ENCODE assay signal across 10 mouse cellular contexts in the genomic region with DNA sequence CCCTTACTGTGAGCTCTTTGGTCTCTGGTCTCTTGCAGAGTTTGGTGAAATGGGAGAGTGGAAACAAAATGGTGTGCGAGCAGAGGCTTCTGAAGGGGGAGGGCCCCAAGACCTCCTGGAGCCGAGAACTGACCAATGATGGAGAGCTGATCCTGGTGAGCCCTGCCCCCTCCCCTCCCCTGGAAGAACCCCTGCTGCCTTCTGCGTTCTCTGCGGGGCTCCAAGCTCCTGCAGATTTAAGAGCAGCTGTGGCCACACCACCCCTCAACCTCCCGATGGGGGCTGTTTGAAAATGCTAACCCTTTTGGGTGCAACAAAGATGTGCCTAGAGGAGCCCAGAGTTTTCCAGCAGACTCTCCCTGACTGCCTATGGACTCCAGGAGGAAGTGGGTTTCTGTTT. TPM values are rescaled to one million over a fixed set of nuclear protein-coding genes. Genes with fewer than 3 reads are reported as not detected.
DNase-seq lines count a peak whose midpoint lies in the region; ATAC-seq lines count a peak whose summit lies in the region.
"Had no signal": no experiment of that assay in that cellular context is flagged by ENCODE, and none has a peak within 500 bp of the region (broad histone marks: within the 10 kb centered on the region; RNA-seq: fewer than 3 reads in every experiment).

No protein-coding gene starts in this region.

- peaks cover 26% of the 10 kb centered on the region for H3K27me3 ChIP-seq in kidney, embryonic 15.5 days
- 0 out of 2 replicates have a peak, but pooled peaks cover 4% of the 10 kb centered on the region for H3K27me3 ChIP-seq in forebrain, embryonic 12.5 days
- no peaks in the 10 kb centered on the region for H3K27me3 ChIP-seq in limb, embryonic 11.5 days (ENCODE audit: control insufficient read depth, insufficient read depth, low read length)
- H3K27me3 ChIP-seq in neural tube, embryonic 12.5 days (replicated peaks) = no peaks in the 10 kb centered on the region

- H3K4me1 ChIP-seq in kidney, embryonic 15.5 days = peaks cover 58% of the 10 kb centered on the region
- H3K4me1 ChIP-seq in forebrain, embryonic 12.5 days = peaks cover 54% of the 10 kb centered on the region
- peaks cover 21% of the 10 kb centered on the region for H3K4me1 ChIP-seq in limb, embryonic 11.5 days (ENCODE audit: control insufficient read depth, insufficient read depth, low read length)
- peaks cover 50% of the 10 kb centered on the region for H3K4me1 ChIP-seq in neural tube, embryonic 12.5 days

- no peak for DNase-seq in kidney, adult 8-10 months
- DNase-seq in limb, embryonic 11.5 days (ENCODE audit: low spot score) = peak; percentile 47
- no peak for DNase-seq in urinary bladder, postnatal 14 days (ENCODE audit: low spot score)
- no peak for DNase-seq in thymus, postnatal 4 days
- no peak for DNase-seq in thymus, postnatal 10 days (ENCODE audit: low spot score in 2 of 2)
- DNase-seq: cerebellum, adult 11 months; right cerebral cortex, postnatal 25 days had no signal

- peak; percentile 72 for ATAC-seq in kidney, embryonic 15.5 days (replicated peaks; ENCODE audit: low FRiP score)
- peak; percentile 45; the same call in 1 of the 2 replicates for ATAC-seq in forebrain, embryonic 12.5 days (ENCODE audit: low FRiP score)
- ATAC-seq in limb, embryonic 11.5 days (ENCODE audit: insufficient number of reproducible peaks, low FRiP score, low TSS enrichment, low read depth) = no peak
- ATAC-seq in neural tube, embryonic 12.5 days (ENCODE audit: low FRiP score, low read depth) = 0 out of 2 replicates have a peak, but pooled peaks have one; percentile 21

- peak overlapping the region; percentile 52 for H3K4me2 ChIP-seq in kidney, embryonic 15.5 days
- H3K4me2 ChIP-seq in forebrain, embryonic 12.5 days = peak overlapping the region; percentile 72
- H3K4me2 ChIP-seq in limb, embryonic 11.5 days (ENCODE audit: low read depth, severe bottlenecking) = peak overlapping the region; percentile 70
- peak overlapping the region; percentile 71 for H3K4me2 ChIP-seq in neural tube, embryonic 12.5 days (replicated peaks)

- H3K36me3 ChIP-seq in kidney, embryonic 15.5 days = 0 out of 2 replicates have a peak, but pooled peaks cover 3% of the 10 kb centered on the region
- H3K36me3 ChIP-seq in forebrain, embryonic 12.5 days (replicated peaks) = peaks cover 17% of the 10 kb centered on the region; the same call in 1 of the 2 replicates
- H3K36me3 ChIP-seq in limb, embryonic 11.5 days (ENCODE audit: control insufficient read depth, insufficient read depth, low read length) = 0 out of 2 replicates have a peak, but pooled peaks cover 5% of the 10 kb centered on the region
- peaks cover 5% of the 10 kb centered on the region; the same call in 1 of the 2 replicates for H3K36me3 ChIP-seq in neural tube, embryonic 12.5 days

- 15% methylated on average over 5 of the region's 5 CpGs for WGBS in kidney, embryonic 15.5 days
- WGBS in forebrain, embryonic 12.5 days = 4% methylated on average over 5 of the region's 5 CpGs
- WGBS in limb, embryonic 11.5 days = 5% methylated on average over 5 of the region's 5 CpGs
- 3% methylated on average over 5 of the region's 5 CpGs for WGBS in neural tube, embryonic 12.5 days

- no peaks in the 10 kb centered on the region for H3K9me3 ChIP-seq in kidney, embryonic 15.5 days (replicated peaks)
- H3K9me3 ChIP-seq in forebrain, embryonic 12.5 days = no peaks in the 10 kb centered on the region
- no peaks in the 10 kb centered on the region; the same call in 1 of the 2 replicates for H3K9me3 ChIP-seq in limb, embryonic 11.5 days (ENCODE audit: control insufficient read depth, low read length)
- no peaks in the 10 kb centered on the region for H3K9me3 ChIP-seq in neural tube, embryonic 12.5 days

- peak overlapping the region; percentile 22 for H3K4me3 ChIP-seq in kidney, embryonic 15.5 days (replicated peaks)
- 0 out of 2 replicates have a peak overlapping the region, but pooled peaks have one; percentile 5 for H3K4me3 ChIP-seq in forebrain, embryonic 12.5 days (replicated peaks)
- peak overlapping the region; percentile 18; the same call in 1 of the 2 replicates for H3K4me3 ChIP-seq in limb, embryonic 11.5 days (ENCODE audit: low read depth, low read length)
- H3K4me3 ChIP-seq in neural tube, embryonic 12.5 days = 0 out of 2 replicates have a peak overlapping the region, but pooled peaks have one; percentile 8

- H3K27ac ChIP-seq in kidney, embryonic 15.5 days = peak overlapping the region; percentile 78
- peak overlapping the region; percentile 26; the same call in 1 of the 2 replicates for H3K27ac ChIP-seq in forebrain, embryonic 12.5 days
- no peak overlapping the region; the same call in 1 of the 2 replicates for H3K27ac ChIP-seq in limb, embryonic 11.5 days (replicated peaks; ENCODE audit: low read depth, low read length)
- H3K27ac ChIP-seq in neural tube, embryonic 12.5 days = 0 out of 2 replicates have a peak overlapping the region, but pooled peaks have one; percentile 33

- peak overlapping the region; percentile 12; the same call in 1 of the 2 replicates for H3K9ac ChIP-seq in kidney, embryonic 15.5 days
- peak overlapping the region; percentile 25; the same call in 1 of the 2 replicates for H3K9ac ChIP-seq in forebrain, embryonic 12.5 days
- H3K9ac ChIP-seq in limb, embryonic 11.5 days (ENCODE audit: low read length) = no peak overlapping the region
- H3K9ac ChIP-seq in neural tube, embryonic 12.5 days = peak overlapping the region; percentile 47

RNA-seq across cellular contexts. Expression of a gene that starts 4.0 kb away (rescaled TPM):
- 81.1 and 82.3 TPM in 2 replicates for polyA plus RNA-seq in kidney, embryonic 15.5 days (2015; fragmentation: Nextera tagmentation; extraction: Ambion mirVana)
- polyA plus RNA-seq in forebrain, embryonic 12.5 days (2016; fragmentation: Nextera tagmentation; extraction: Ambion mirVana) = 246 TPM in 2 replicates
- polyA plus RNA-seq in limb, embryonic 11.5 days (2014; fragmentation: Nextera tagmentation; extraction: Ambion mirVana) = 796 and 836 TPM in 2 replicates
- polyA plus RNA-seq in neural tube, embryonic 12.5 days (2016; fragmentation: Nextera tagmentation; extraction: Ambion mirVana) = 372 and 405 TPM in 2 replicates

RNA-seq across cellular contexts. Expression of a gene that starts 18.4 kb away (rescaled TPM):
- 31.1 and 34.6 TPM in 2 replicates for polyA plus RNA-seq in kidney, embryonic 15.5 days (2015; fragmentation: Nextera tagmentation; extraction: Ambion mirVana)
- polyA plus RNA-seq in forebrain, embryonic 12.5 days (2016; fragmentation: Nextera tagmentation; extraction: Ambion mirVana) = 148 and 162 TPM in 2 replicates
- polyA plus RNA-seq in limb, embryonic 11.5 days (2014; fragmentation: Nextera tagmentation; extraction: Ambion mirVana) = 7.9 and 8.8 TPM in 2 replicates
- polyA plus RNA-seq in neural tube, embryonic 12.5 days (2016; fragmentation: Nextera tagmentation; extraction: Ambion mirVana) = 140 and 169 TPM in 2 replicates

RNA-seq across cellular contexts. Expression of a gene that starts 21.9 kb away (rescaled TPM):
- 17.7 and 23.0 TPM in 2 replicates for polyA plus RNA-seq in kidney, embryonic 15.5 days (2015; fragmentation: Nextera tagmentation; extraction: Ambion mirVana)
- polyA plus RNA-seq in forebrain, embryonic 12.5 days (2016; fragmentation: Nextera tagmentation; extraction: Ambion mirVana) = 20.5 and 23.7 TPM in 2 replicates
- 17.2 and 19.5 TPM in 2 replicates for polyA plus RNA-seq in limb, embryonic 11.5 days (2014; fragmentation: Nextera tagmentation; extraction: Ambion mirVana)
- 22.2 TPM in 2 replicates for polyA plus RNA-seq in neural tube, embryonic 12.5 days (2016; fragmentation: Nextera tagmentation; extraction: Ambion mirVana)

RNA-seq across cellular contexts. Expression of a gene that starts 22.3 kb away (rescaled TPM):
- polyA plus RNA-seq in kidney, embryonic 15.5 days (2015; fragmentation: Nextera tagmentation; extraction: Ambion mirVana) = 62.5 and 64.3 TPM in 2 replicates
- polyA plus RNA-seq in forebrain, embryonic 12.5 days (2016; fragmentation: Nextera tagmentation; extraction: Ambion mirVana) = 80.5 and 88.2 TPM in 2 replicates
- polyA plus RNA-seq in limb, embryonic 11.5 days (2014; fragmentation: Nextera tagmentation; extraction: Ambion mirVana) = 51.7 and 67.0 TPM in 2 replicates
- 60.7 and 64.1 TPM in 2 replicates for polyA plus RNA-seq in neural tube, embryonic 12.5 days (2016; fragmentation: Nextera tagmentation; extraction: Ambion mirVana)

RNA-seq across cellular contexts. Expression of a gene that starts 33.1 kb away (rescaled TPM):
- polyA plus RNA-seq in kidney, embryonic 15.5 days (2015; fragmentation: Nextera tagmentation; extraction: Ambion mirVana) = 85.4 TPM in 2 replicates
- polyA plus RNA-seq in forebrain, embryonic 12.5 days (2016; fragmentation: Nextera tagmentation; extraction: Ambion mirVana) = 75.8 and 86.1 TPM in 2 replicates
- polyA plus RNA-seq in limb, embryonic 11.5 days (2014; fragmentation: Nextera tagmentation; extraction: Ambion mirVana) = 76.2 and 76.8 TPM in 2 replicates
- polyA plus RNA-seq in neural tube, embryonic 12.5 days (2016; fragmentation: Nextera tagmentation; extraction: Ambion mirVana) = 78.4 and 81.7 TPM in 2 replicates
